Mouse (Mus musculus): ENCODE measurements around the gene Hsd3b4. TPM values are rescaled to one million over a fixed set of nuclear protein-coding genes. Genes with fewer than 3 reads are reported as not detected.
"Not testable (repeated sequence)": the region's sequence is repeated elsewhere in the genome, so short reads cannot be mapped to it uniquely, and the experiment has no call there.

Hsd3b4 gene
- polyA plus RNA-seq, 1 experiment from 2014 or later, result not detected

DNA sequence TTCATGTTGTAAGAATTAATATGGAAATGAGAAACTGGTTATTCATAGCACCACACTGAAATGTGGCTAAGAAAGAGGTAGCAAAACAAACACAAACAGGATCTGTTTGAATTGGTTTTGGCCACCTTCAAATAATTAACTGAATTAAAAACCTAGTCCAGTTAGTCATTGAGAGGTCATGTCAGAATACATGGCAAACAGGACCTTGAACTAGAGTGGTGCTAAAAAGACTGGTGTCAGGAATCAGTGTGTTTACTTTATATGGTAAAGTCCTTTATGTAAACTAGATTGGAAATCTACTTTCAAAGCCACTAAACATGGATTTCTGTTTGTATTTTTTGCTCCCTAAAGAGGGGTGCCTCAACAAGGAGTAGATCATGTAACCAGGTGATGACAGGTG, 38.8 kb downstream of the Hsd3b4 start:
- not testable (repeated sequence) for H3K9ac ChIP-seq; H3K36me3 ChIP-seq; H3K27ac ChIP-seq (ENCODE audit: poor library complexity, severe bottlenecking); ATAC-seq (ENCODE audit: insufficient number of reproducible peaks, low FRiP score); H3K9me3 ChIP-seq (replicated peaks); H3K4me1 ChIP-seq (replicated peaks); H3K4me3 ChIP-seq; H3K27me3 ChIP-seq (replicated peaks); H3K4me2 ChIP-seq

DNA sequence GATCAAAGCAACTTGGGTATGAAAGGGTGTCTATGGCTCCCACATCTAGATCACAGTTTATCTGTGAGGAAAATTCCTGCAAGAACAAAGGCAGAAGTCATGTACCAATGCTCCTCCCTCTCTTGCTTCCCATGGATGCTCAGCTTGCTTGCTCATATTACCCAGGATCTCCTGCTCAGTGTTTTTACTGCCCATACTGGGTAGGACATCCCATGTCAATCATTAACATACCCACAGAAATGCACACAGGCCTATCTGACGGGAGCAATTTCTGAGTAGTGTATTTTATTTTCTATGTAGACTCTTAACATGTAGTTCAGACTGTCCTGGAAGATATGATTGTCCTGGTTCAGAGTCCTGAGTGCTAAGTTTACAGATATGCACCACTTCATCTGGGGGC, 39.3 kb downstream of the Hsd3b4 start:
- not testable (repeated sequence) for H3K4me3 ChIP-seq; H3K27me3 ChIP-seq (replicated peaks); H3K4me2 ChIP-seq; H3K27ac ChIP-seq (ENCODE audit: poor library complexity, severe bottlenecking); H3K36me3 ChIP-seq; H3K9me3 ChIP-seq (replicated peaks); ATAC-seq (ENCODE audit: insufficient number of reproducible peaks, low FRiP score); H3K4me1 ChIP-seq (replicated peaks); H3K9ac ChIP-seq
- WGBS, result no CpG with 5 or more reads among the region's 1 CpGs

DNA sequence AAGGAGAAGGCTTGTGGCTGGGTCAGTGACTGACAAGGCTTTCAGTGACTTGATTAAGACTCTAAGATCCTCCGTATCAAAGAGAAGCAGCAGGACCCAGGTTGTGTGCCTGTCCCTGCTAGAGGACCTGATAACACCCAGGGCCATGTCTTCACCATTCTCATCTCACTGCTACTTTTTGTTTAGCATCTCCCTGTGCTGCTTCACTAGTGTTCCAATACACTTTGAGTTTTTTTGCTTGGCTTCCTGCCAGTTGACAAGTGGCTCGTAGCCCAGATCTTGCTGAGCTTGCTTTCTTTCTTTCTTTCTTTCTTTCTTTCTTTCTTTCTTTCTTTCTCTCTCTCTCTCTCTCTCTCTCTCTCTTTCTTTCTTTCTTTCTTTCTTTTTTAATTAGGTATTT, 41.0 kb downstream of the Hsd3b4 start:
- not testable (repeated sequence) for H3K9ac ChIP-seq; H3K27ac ChIP-seq (ENCODE audit: poor library complexity, severe bottlenecking); H3K4me3 ChIP-seq; ATAC-seq (ENCODE audit: insufficient number of reproducible peaks, low FRiP score); H3K36me3 ChIP-seq; H3K4me2 ChIP-seq; H3K9me3 ChIP-seq (replicated peaks); H3K27me3 ChIP-seq (replicated peaks); H3K4me1 ChIP-seq (replicated peaks)
- WGBS, result 23% methylated on average over 1 of the region's 2 CpGs

DNA sequence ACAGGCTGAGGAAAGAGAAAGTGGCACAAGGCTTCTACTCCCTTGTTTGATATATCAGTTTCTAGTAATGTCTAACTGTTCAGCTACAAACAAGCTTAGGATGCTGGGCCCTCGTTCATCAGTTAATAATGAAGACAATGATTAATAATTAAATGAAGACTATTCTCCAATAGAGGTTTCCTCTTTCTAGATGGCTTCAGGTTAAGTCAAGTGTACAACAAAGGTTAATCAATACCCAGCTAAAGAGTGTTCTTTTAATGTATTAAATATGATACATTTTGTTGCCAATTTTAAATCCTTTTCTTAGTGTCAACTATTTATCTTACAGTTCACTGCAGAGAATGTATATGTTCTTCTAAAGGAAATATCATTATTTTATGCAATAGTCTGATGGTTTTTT, 53.3 kb downstream of the Hsd3b4 start, which contains the start of gene Gm4450:
Gene Gm4450 (minus strand): TSS at position 101 of the 400 bp plus-strand sequence.
- WGBS, result 80% methylated on average over 1 of the region's 1 CpGs
- H3K9me3 ChIP-seq (replicated peaks); H3K4me3 ChIP-seq; H3K4me2 ChIP-seq; H3K27me3 ChIP-seq (replicated peaks); H3K27ac ChIP-seq (ENCODE audit: poor library complexity, severe bottlenecking); H3K36me3 ChIP-seq; H3K4me1 ChIP-seq (replicated peaks); ATAC-seq (ENCODE audit: insufficient number of reproducible peaks, low FRiP score); H3K9ac ChIP-seq: not testable (repeated sequence)

GRCm38 (mm10) chr3:98453786-98454185, 56.5 kb downstream of the Hsd3b4 start:
- not testable (repeated sequence) for ATAC-seq (ENCODE audit: insufficient number of reproducible peaks, low FRiP score); H3K9ac ChIP-seq

More at GRCm38 (mm10) chr3:98453786-98454185, 56.5 kb downstream of the Hsd3b4 start:
- not testable (repeated sequence) for H3K9me3 ChIP-seq (replicated peaks); H3K4me1 ChIP-seq (replicated peaks); H3K4me2 ChIP-seq; H3K4me3 ChIP-seq; H3K27me3 ChIP-seq (replicated peaks); H3K27ac ChIP-seq (ENCODE audit: poor library complexity, severe bottlenecking); H3K36me3 ChIP-seq
- WGBS, result 84% methylated on average over 5 of the region's 5 CpGs

Other genes with a start within 250 kb of the Hsd3b4 start
- gene Hmgcs2, start 230.1 kb downstream of the Hsd3b4 start, polyA plus RNA-seq (2016; fragmentation: Nextera tagmentation; extraction: Ambion mirVana), result 10.0 and 10.7 TPM in 2 replicates
- 89.5 and 93.7 TPM in 2 replicates for gene Phgdh, start 170.5 kb downstream of the Hsd3b4 start, polyA plus RNA-seq (2016; fragmentation: Nextera tagmentation; extraction: Ambion mirVana)
- gene Zfp697, start 128.1 kb downstream of the Hsd3b4 start, polyA plus RNA-seq (2016; fragmentation: Nextera tagmentation; extraction: Ambion mirVana), result 8.0 and 8.3 TPM in 2 replicates
- gene Gm4450, start 53.4 kb downstream of the Hsd3b4 start, polyA plus RNA-seq (2016; fragmentation: Nextera tagmentation; extraction: Ambion mirVana), result not detected in 2 replicates
- gene Gm10681, start 78.3 kb upstream of the Hsd3b4 start, polyA plus RNA-seq (2016; fragmentation: Nextera tagmentation; extraction: Ambion mirVana), result not detected in 2 replicates
- gene Hsd3b5, start 119.7 kb upstream of the Hsd3b4 start, polyA plus RNA-seq (2016; fragmentation: Nextera tagmentation; extraction: Ambion mirVana), result not detected in 2 replicates
- 0.12 TPM in 1 of 2 replicates, not detected in the other for gene Hsd3b2, start 214.0 kb upstream of the Hsd3b4 start, polyA plus RNA-seq (2016; fragmentation: Nextera tagmentation; extraction: Ambion mirVana)